16 mouse cellular contexts compared by ENCODE assay signal in the genomic region with DNA sequence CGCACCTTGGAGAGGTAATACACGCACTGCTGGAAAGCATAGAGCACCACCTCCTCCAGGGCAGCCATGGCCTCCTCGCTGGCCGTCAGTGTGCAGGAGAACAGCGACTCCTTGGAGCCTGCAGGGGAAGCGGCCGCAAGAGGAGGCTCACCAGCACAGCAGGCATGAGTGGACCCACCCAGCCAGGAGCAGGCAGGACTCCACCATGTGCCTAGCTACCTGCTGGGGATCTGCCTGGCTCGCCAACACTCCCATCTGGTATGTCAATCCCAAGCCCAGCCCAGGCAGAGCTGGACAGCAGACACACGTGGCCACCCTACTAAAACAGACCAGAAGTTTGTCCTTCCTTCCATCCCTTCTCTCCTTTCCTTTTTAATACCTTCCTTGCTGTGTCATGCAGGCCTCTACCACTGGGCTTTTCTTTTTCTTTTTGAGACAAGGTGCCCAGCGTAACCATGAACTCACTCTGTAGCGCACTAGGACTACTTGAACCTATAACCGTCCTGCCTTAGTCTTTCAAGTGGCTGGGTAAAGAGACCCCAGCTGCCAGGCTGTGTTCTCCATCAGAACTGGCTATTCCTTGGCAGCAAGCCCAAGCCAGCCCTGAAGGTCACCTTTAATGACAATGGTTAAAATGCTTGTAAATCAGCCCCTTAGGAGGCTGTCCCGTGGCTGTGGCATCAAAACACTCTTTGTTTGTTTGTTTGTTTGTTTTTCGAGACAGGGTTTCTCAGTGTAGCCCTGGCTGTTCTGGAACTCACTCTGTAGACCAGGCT. TPM values are rescaled to one million over a fixed set of nuclear protein-coding genes. Genes with fewer than 3 reads are reported as not detected.
DNase-seq lines count a peak whose midpoint lies in the region; ATAC-seq lines count a peak whose summit lies in the region.
"Had no signal": no experiment of that assay in that cellular context is flagged by ENCODE, and none has a peak within 500 bp of the region (broad histone marks: within the 10 kb centered on the region; RNA-seq: fewer than 3 reads in every experiment).

No protein-coding gene starts in this region.

- H3K9ac ChIP-seq in heart, embryonic 16.5 days (ENCODE audit: low read length), result 0 out of 2 replicates have a peak overlapping the region, but pooled peaks have one; percentile 9
- H3K9ac ChIP-seq: lung, embryonic 15.5 days had no signal

- DNase-seq in heart, postnatal 25 days (ENCODE audit: low spot score), result no peak
- DNase-seq in ZHBTc4 (ENCODE audit: low read depth, low spot score), result peak; percentile 47
- peak; percentile 51 for DNase-seq in adrenal gland, postnatal 25 days
- DNase-seq in cerebellum, adult 9-10 months, result peak; percentile 82
- no peak for DNase-seq in retina, postnatal 1 day
- DNase-seq: gastrocnemius, adult 2 months; heart, postnatal 14 days; kidney, adult 18-20 months; kidney, postnatal 4 days; liver had no signal

- H3K27me3 ChIP-seq in heart, embryonic 16.5 days (ENCODE audit: control insufficient read depth, insufficient read depth, low read length), result no peaks in the 10 kb centered on the region
- H3K27me3 ChIP-seq: lung, embryonic 15.5 days had no signal

- intact Hi-C loops in heart, postnatal 25 days (cut with DNase I), result loop anchor here (5.0 kb wide), 1 partner anchor 222 kb away; no protein-coding TSS in a partner anchor

- 48% methylated on average over 14 of the region's 14 CpGs for WGBS in heart, embryonic 16.5 days

- H3K4me1 ChIP-seq in heart, embryonic 16.5 days (ENCODE audit: control insufficient read depth, insufficient read depth, low read length), result peaks cover 8% of the 10 kb centered on the region

- H3K36me3 ChIP-seq in heart, embryonic 16.5 days (ENCODE audit: control insufficient read depth, insufficient read depth), result no peaks in the 10 kb centered on the region
- H3K36me3 ChIP-seq: forebrain, embryonic 10.5 days; lung, embryonic 15.5 days had no signal

- no peak overlapping the region for H3K4me3 ChIP-seq in heart, embryonic 16.5 days (ENCODE audit: low read length)
- H3K4me3 ChIP-seq: forebrain, embryonic 10.5 days; gastrocnemius, adult 2 months; lung, embryonic 15.5 days had no signal

- H3K9me3 ChIP-seq in heart, embryonic 16.5 days (replicated peaks; ENCODE audit: control insufficient read depth, low read length), result no peaks in the 10 kb centered on the region
- H3K9me3 ChIP-seq: forebrain, embryonic 10.5 days; lung, embryonic 15.5 days had no signal

- no peak overlapping the region for H3K4me2 ChIP-seq in heart, embryonic 16.5 days (ENCODE audit: low read depth, low read length)
- H3K4me2 ChIP-seq: lung, embryonic 15.5 days had no signal

- H3K27ac ChIP-seq in heart, embryonic 16.5 days (ENCODE audit: low read length), result peak overlapping the region; percentile 22; the same call in 1 of the 2 replicates
- H3K27ac ChIP-seq: forebrain, embryonic 10.5 days; gastrocnemius, adult 2 months; lung, embryonic 15.5 days had no signal

- no peak; the same call in 1 of the 2 replicates for ATAC-seq in heart, embryonic 16.5 days (replicated peaks; ENCODE audit: extremely low read depth, insufficient read depth, low FRiP score)
- ATAC-seq in erythroblast, adult 5-6 weeks (replicated peaks; ENCODE audit: low FRiP score, poor library complexity, severe bottlenecking), result no peak

RNA-seq across cellular contexts. Expression of a gene that starts 31.8 kb away (rescaled TPM):
- 8.8 TPM in 2 replicates for polyA plus RNA-seq in heart, embryonic 16.5 days (2015; fragmentation: Nextera tagmentation; extraction: Ambion mirVana)
- total RNA-seq in heart, postnatal 25 days (2021), result 1 to 10 TPM; 5.5 to 6.2 TPM
- 17.7 and 28.4 TPM in 2 replicates for total RNA-seq in adrenal gland, postnatal 25 days (2021)
- 4.2 and 4.8 TPM in 2 replicates for total RNA-seq in erythroblast, adult 5-6 weeks (2015; ENCODE audit: low replicate concordance)
- total RNA-seq in erythroblast, adult 5-6 weeks (2017; ENCODE audit: low replicate concordance), result 3.3 and 3.7 TPM in 2 replicates

RNA-seq across cellular contexts. Expression of a gene that starts 34.4 kb away (rescaled TPM):
- 0.05 and 0.14 TPM in 2 replicates for polyA plus RNA-seq in heart, embryonic 16.5 days (2015; fragmentation: Nextera tagmentation; extraction: Ambion mirVana)
- under 1 TPM; 0.06 to 0.08 TPM for total RNA-seq in heart, postnatal 25 days (2021)
- total RNA-seq in adrenal gland, postnatal 25 days (2021), result 0.19 and 0.30 TPM in 2 replicates
- not detected in 2 replicates for total RNA-seq in erythroblast, adult 5-6 weeks (2015; ENCODE audit: low replicate concordance)
- not detected in 2 replicates for total RNA-seq in erythroblast, adult 5-6 weeks (2017; ENCODE audit: low replicate concordance)
- total RNA-seq: megakaryocyte, adult 5-6 weeks had no signal
- polyA plus RNA-seq: small intestine, adult 2 months had no signal

RNA-seq across cellular contexts. Expression of a gene that starts 55.4 kb away (rescaled TPM):
- polyA plus RNA-seq in heart, embryonic 16.5 days (2015; fragmentation: Nextera tagmentation; extraction: Ambion mirVana), result 9.0 and 11.9 TPM in 2 replicates
- 1 to 10 TPM; 2.0 to 2.4 TPM for total RNA-seq in heart, postnatal 25 days (2021)
- 2.9 and 8.1 TPM in 2 replicates for total RNA-seq in adrenal gland, postnatal 25 days (2021)
- not detected in 2 replicates for total RNA-seq in erythroblast, adult 5-6 weeks (2015; ENCODE audit: low replicate concordance)
- not detected in 2 replicates for total RNA-seq in erythroblast, adult 5-6 weeks (2017; ENCODE audit: low replicate concordance)
- total RNA-seq: megakaryocyte, adult 5-6 weeks had no signal

Comparison
In these comparisons a context has a peak if more than half of its experiments do, and no peak if none do; other contexts are left out.
1. DNase-seq: peak in ZHBTc4 (single experiment), adrenal gland, postnatal 25 days (single experiment) and cerebellum, adult 9-10 months (single experiment); none in heart, postnatal 25 days (single experiment) and retina, postnatal 1 day (single experiment).